Mouse (Mus musculus): ENCODE measurements around the gene Zc3h12d. TPM values are rescaled to one million over a fixed set of nuclear protein-coding genes. Genes with fewer than 3 reads are reported as not detected.

Zc3h12d gene
- polyA plus RNA-seq, 1 experiment from 2014 or later: not detected

DNA sequence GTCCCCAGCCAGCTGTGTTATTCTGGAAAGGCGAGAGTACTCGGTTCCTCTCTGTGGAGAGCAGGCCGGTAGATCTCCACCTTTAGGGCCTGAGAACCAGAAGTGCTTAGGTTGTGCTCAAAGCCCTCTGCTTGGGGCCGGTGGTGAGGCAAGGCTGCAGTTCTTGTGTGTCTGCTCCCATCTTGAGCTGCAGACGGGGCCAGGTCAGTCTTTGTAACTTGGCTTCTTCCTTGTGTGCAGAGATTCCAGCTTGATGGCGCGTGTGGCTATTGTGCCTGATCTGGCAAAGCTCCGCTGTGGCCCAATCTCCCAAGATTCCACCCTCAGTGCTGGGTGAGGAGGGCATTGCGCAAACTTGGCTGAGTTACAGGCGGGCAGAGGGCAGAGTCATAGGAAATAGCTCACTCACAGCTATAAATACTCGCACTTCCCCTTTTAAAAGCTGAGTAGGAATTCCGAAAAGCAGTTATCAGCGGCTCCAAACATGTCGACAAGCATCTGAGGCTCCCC, 9.4 kb downstream of the Zc3h12d start:
- Histone ChIP-seq H3K36me3 (no peaks in the 10 kb centered on the region), H3K4me1 (0 out of 2 replicates have a peak, but pooled peaks cover 3% of the 10 kb centered on the region), H3K9me3 (replicated peaks) (no peaks in the 10 kb centered on the region), H3K4me3 (no peak overlapping the region), H3K27ac (no peak overlapping the region), H3K27me3 (ENCODE audit: low read depth, poor library complexity, severe bottlenecking) (peaks cover 6% of the 10 kb centered on the region; the same call in 1 of the 2 replicates)
- 72% methylated on average over 14 of the region's 14 CpGs for WGBS
- DNase-seq (ENCODE audit: low spot score): no peak

GRCm38 (mm10) chr10:7843181-7843580, 10.9 kb downstream of the Zc3h12d start:
- H3K4me3 ChIP-seq: no peak overlapping the region
- 0 out of 2 replicates have a peak, but pooled peaks cover 3% of the 10 kb centered on the region for H3K4me1 ChIP-seq
- peaks cover 6% of the 10 kb centered on the region; the same call in 1 of the 2 replicates for H3K27me3 ChIP-seq (ENCODE audit: low read depth, poor library complexity, severe bottlenecking)
- H3K36me3 ChIP-seq: no peaks in the 10 kb centered on the region
- H3K9me3 ChIP-seq (replicated peaks): no peaks in the 10 kb centered on the region
- WGBS: 95% methylated on average over 4 of the region's 4 CpGs
- no peak for DNase-seq (ENCODE audit: low spot score)
- H3K27ac ChIP-seq: no peak overlapping the region

DNA sequence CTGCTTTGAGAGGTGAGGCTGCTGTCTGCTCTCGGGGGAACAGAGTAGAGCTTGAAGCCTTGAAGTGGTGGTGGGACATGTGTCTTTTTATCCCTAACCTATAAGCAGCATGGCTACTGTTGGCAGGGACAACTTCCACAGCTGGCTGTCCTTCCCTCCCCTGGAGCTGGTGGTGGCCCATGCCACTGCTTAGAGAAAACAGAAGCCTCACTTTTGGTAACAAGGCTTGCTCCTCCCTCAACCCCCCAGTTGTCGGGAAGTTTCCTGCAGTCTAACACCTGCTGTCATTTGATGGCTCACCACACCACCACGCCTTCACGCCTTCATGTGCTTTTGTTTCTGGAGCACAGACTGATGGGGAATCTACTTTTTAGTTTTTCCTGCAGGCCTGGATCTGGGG, 11.9 kb downstream of the Zc3h12d start:
- Histone ChIP-seq H3K36me3 (no peaks in the 10 kb centered on the region), H3K27ac (no peak overlapping the region), H3K4me1 (0 out of 2 replicates have a peak, but pooled peaks cover 3% of the 10 kb centered on the region), H3K9me3 (replicated peaks) (no peaks in the 10 kb centered on the region), H3K4me3 (no peak overlapping the region), H3K27me3 (ENCODE audit: low read depth, poor library complexity, severe bottlenecking) (peaks cover 6% of the 10 kb centered on the region; the same call in 1 of the 2 replicates)
- DNase-seq (ENCODE audit: low spot score): no peak
- WGBS: 60% methylated on average over 4 of the region's 4 CpGs

DNA sequence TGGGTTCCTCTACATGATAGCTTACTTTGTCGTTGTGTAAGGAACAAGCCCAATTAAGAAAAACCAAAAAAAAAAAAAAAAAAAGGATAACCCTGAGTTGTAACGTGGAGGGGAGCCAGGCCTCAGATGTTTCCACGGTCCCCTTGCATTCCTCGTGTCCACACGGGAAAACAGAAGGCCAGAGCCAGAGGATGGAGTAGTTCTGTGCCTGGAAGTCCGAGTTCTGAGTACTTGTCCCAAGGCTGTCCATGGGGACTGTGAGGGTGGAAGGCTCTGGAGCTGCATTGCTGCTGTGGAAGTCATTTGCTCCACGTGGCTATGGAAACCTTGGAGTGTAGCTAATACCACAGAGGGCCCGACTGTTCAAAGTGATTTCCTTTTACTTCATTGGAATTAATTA, 12.9 kb downstream of the Zc3h12d start:
- DNase-seq (ENCODE audit: low spot score): no peak
- Histone ChIP-seq H3K9me3 (replicated peaks) (no peaks in the 10 kb centered on the region), H3K27ac (no peak overlapping the region), H3K27me3 (ENCODE audit: low read depth, poor library complexity, severe bottlenecking) (peaks cover 6% of the 10 kb centered on the region; the same call in 1 of the 2 replicates), H3K36me3 (no peaks in the 10 kb centered on the region), H3K4me3 (no peak overlapping the region), H3K4me1 (0 out of 2 replicates have a peak, but pooled peaks cover 3% of the 10 kb centered on the region)
- WGBS: 81% methylated on average over 8 of the region's 8 CpGs

DNA sequence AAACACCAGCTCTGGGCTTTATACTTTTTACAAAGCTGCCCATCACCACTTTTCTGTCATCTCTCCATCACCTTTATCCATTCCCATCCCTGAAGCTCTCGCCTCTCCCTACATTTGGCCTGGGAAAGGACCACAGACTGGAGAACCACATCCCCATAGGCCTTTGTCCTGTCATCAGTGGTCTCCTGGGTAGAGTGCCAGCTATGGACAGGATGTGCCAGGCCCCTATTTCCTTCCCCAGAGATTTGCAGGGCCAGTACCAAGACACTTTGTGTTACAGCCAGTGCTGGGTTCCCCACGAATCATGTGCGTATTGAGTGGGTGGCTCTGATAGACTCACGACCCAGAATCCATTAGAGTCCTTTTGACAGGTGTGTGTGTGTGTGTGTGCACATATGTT, 13.7 kb downstream of the Zc3h12d start:
- whole genome bisulfite sequencing: 87% methylated on average over 4 of the region's 4 CpGs
- DNase-seq (ENCODE audit: low spot score): no peak

GRCm38 (mm10) chr10:7847166-7847605, 14.9 kb downstream of the Zc3h12d start:
- no peaks in the 10 kb centered on the region for H3K9me3 ChIP-seq (replicated peaks)
- no peak overlapping the region for H3K4me3 ChIP-seq
- 84% methylated on average over 2 of the region's 2 CpGs for WGBS
- no peak for DNase-seq (ENCODE audit: low spot score)
- H3K27ac ChIP-seq: no peak overlapping the region
- no peaks in the 10 kb centered on the region for H3K36me3 ChIP-seq
- no peaks in the 10 kb centered on the region; the same call in 1 of the 2 replicates for H3K27me3 ChIP-seq (ENCODE audit: low read depth, poor library complexity, severe bottlenecking)
- H3K4me1 ChIP-seq: no peaks in the 10 kb centered on the region

More for the DNA sequence above, 13.7 kb downstream of the Zc3h12d start:
- Histone ChIP-seq H3K4me1 (0 out of 2 replicates have a peak, but pooled peaks cover 3% of the 10 kb centered on the region), H3K27ac (no peak overlapping the region), H3K4me3 (no peak overlapping the region), H3K9me3 (replicated peaks) (no peaks in the 10 kb centered on the region), H3K27me3 (ENCODE audit: low read depth, poor library complexity, severe bottlenecking) (peaks cover 6% of the 10 kb centered on the region; the same call in 1 of the 2 replicates), H3K36me3 (no peaks in the 10 kb centered on the region)

- WGBS: 74% methylated on average over 3 of the region's 3 CpGs
- Histone ChIP-seq H3K9me3 (replicated peaks) (no peaks in the 10 kb centered on the region), H3K4me1 (no peaks in the 10 kb centered on the region), H3K36me3 (no peaks in the 10 kb centered on the region), H3K4me3 (no peak overlapping the region), H3K27ac (no peak overlapping the region), H3K27me3 (ENCODE audit: low read depth, poor library complexity, severe bottlenecking) (no peaks in the 10 kb centered on the region)
- DNase-seq (ENCODE audit: low spot score): no peak
Measured at GRCm38 (mm10) chr10:7851891-7852290, 19.6 kb downstream of the Zc3h12d start.

- Histone ChIP-seq H3K36me3 (no peaks in the 10 kb centered on the region), H3K9me3 (replicated peaks) (no peaks in the 10 kb centered on the region), H3K27me3 (ENCODE audit: low read depth, poor library complexity, severe bottlenecking) (no peaks in the 10 kb centered on the region), H3K4me1 (peaks cover 3% of the 10 kb centered on the region; the same call in 1 of the 2 replicates), H3K4me3 (no peak overlapping the region), H3K27ac (no peak overlapping the region)
- DNase-seq (ENCODE audit: low spot score): peak; percentile 17
- WGBS: 93% methylated on average over 7 of the region's 7 CpGs
Measured at GRCm38 (mm10) chr10:7860494-7860893, 28.2 kb downstream of the Zc3h12d start.

GRCm38 (mm10) chr10:7861259-7861936, 29.1 kb downstream of the Zc3h12d start:
- DNase-seq (ENCODE audit: low spot score): peak; percentile 14

DNA sequence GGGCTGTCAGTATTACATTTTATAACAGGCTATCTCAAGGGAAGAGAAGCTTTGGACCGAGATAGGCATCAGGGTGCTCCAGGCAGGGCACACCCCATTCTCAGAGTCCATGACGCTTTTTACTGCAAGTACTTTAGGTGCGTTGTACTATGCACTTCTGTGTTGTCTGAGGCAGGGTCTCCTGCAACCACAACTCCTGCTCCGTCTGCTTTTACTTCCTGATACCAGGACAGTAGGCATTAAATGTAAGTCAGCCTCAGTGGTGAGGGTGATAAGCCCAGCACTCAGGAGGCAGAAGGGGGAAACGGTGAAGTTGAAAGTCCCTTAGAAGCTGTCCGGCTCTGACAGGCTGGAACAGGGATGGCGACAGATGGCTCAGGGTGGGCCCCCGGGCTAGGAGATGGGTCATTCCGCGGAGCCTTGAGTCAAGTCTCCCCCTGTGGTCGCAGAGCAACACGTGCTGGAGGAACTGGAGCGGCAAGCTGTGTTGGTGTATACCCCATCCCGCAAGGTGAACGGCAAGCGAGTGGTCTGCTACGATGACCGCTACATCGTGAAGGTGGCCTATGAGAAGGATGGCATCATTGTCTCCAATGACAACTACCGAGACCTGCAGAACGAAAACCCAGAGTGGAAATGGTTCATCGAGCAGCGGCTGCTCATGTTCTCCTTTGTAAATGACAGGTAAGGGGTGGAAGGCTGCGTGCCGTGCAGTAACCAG, 29.8 kb downstream of the Zc3h12d start:
- 94% methylated on average over 25 of the region's 25 CpGs for WGBS
- H3K9me3 ChIP-seq (replicated peaks): no peaks in the 10 kb centered on the region
- H3K27ac ChIP-seq: no peak overlapping the region
- peak; percentile 24 for DNase-seq (ENCODE audit: low spot score)
- peaks cover 5% of the 10 kb centered on the region for H3K4me1 ChIP-seq
- peaks cover 11% of the 10 kb centered on the region for H3K27me3 ChIP-seq (ENCODE audit: low read depth, poor library complexity, severe bottlenecking)
- no peaks in the 10 kb centered on the region for H3K36me3 ChIP-seq
- no peak overlapping the region for H3K4me3 ChIP-seq

More at GRCm38 (mm10) chr10:7861259-7861936, 29.1 kb downstream of the Zc3h12d start:
- H3K36me3 ChIP-seq: no peaks in the 10 kb centered on the region
- WGBS: 92% methylated on average over 14 of the region's 14 CpGs
- no peak overlapping the region for H3K27ac ChIP-seq
- peaks cover 4% of the 10 kb centered on the region for H3K27me3 ChIP-seq (ENCODE audit: low read depth, poor library complexity, severe bottlenecking)
- no peak overlapping the region for H3K4me3 ChIP-seq
- peaks cover 3% of the 10 kb centered on the region; the same call in 1 of the 2 replicates for H3K4me1 ChIP-seq
- H3K9me3 ChIP-seq (replicated peaks): no peaks in the 10 kb centered on the region

GRCm38 (mm10) chr10:7863411-7863810, 31.1 kb downstream of the Zc3h12d start:
- H3K27ac ChIP-seq: no peak overlapping the region

DNA sequence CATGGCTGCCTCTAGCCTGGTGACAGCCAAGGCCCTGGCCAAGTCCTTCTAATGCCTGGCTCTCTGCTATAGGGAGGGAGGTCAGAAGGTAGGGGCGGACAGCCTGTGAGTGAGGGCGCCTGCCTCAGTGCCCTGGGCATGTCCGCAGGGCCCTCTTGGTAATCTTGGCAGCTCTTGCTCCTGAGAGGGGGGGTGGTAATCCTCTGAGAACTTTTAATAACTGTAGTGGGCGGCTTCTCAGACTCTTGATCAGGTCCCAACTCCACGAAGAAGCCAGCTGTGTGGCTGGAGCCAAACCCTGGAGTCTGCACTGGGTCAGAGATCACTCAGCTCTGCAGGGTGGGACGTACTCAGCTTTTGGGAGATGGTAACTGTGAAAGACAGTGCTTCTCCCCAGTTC, 31.9 kb downstream of the Zc3h12d start:
- DNase-seq (ENCODE audit: low spot score): no peak

More at GRCm38 (mm10) chr10:7863411-7863810, 31.1 kb downstream of the Zc3h12d start:
- Histone ChIP-seq H3K4me1 (peaks cover 9% of the 10 kb centered on the region), H3K27me3 (ENCODE audit: low read depth, poor library complexity, severe bottlenecking) (peaks cover 24% of the 10 kb centered on the region), H3K4me3 (no peak overlapping the region), H3K9me3 (replicated peaks) (no peaks in the 10 kb centered on the region), H3K36me3 (no peaks in the 10 kb centered on the region)
- WGBS: 98% methylated on average over 6 of the region's 6 CpGs
- DNase-seq (ENCODE audit: low spot score): peak; percentile 14

GRCm38 (mm10) chr10:7864806-7865205, 32.5 kb downstream of the Zc3h12d start:
- no peak overlapping the region for H3K4me3 ChIP-seq
- WGBS: 86% methylated on average over 3 of the region's 3 CpGs
- peaks cover 38% of the 10 kb centered on the region for H3K27me3 ChIP-seq (ENCODE audit: low read depth, poor library complexity, severe bottlenecking)
- H3K36me3 ChIP-seq: no peaks in the 10 kb centered on the region
- no peak overlapping the region for H3K27ac ChIP-seq
- peaks cover 9% of the 10 kb centered on the region for H3K4me1 ChIP-seq
- H3K9me3 ChIP-seq (replicated peaks): no peaks in the 10 kb centered on the region
- no peak for DNase-seq (ENCODE audit: low spot score)

More for the DNA sequence above, 31.9 kb downstream of the Zc3h12d start:
- H3K9me3 ChIP-seq (replicated peaks): no peaks in the 10 kb centered on the region
- H3K4me3 ChIP-seq: no peak overlapping the region
- no peaks in the 10 kb centered on the region for H3K36me3 ChIP-seq
- 82% methylated on average over 6 of the region's 6 CpGs for WGBS
- no peak overlapping the region for H3K27ac ChIP-seq
- peaks cover 9% of the 10 kb centered on the region for H3K4me1 ChIP-seq
- peaks cover 32% of the 10 kb centered on the region for H3K27me3 ChIP-seq (ENCODE audit: low read depth, poor library complexity, severe bottlenecking)
